Mouse (Mus musculus) gastrocnemius, postnatal 4 days (tissue): ENCODE measurements at regions not wholly inside any gene's neighbourhood (a gene's known extent, or its start where the extent isn't known, plus 50 kb on each side); places are given as distances from the start of the nearest gene placed in this dataset.
A peak's percentile ranks its signal among the peaks of the same experiment; 100 is the strongest.

Source experiments
- DNase-seq, 2 experiments: peaks; one replicate each; pipeline ENCODE4 v3.0.0; 2021 to 2022; ENCODE audit warnings: low spot score in 2 of 2, mixed read lengths in 2 of 2

DNA sequence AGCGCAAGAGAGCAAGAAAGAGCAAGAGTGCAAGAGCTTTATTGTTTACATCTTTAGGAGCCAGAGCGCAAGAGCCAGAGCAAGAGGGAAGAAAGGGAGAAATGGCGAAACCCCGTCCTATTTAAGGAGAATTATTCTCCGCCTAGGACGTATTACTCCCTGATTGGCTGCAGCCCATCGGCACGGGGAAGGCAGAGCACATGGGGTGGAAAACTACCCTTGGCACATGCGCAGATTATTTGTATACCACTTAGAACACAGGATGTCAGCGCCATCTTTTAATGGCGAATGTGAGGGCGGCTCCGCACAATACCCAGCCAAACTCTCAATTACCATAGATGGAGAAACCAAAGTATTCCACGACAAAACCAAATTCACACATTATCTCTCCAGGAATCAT, 2464.4 kb upstream of the Pcdh20 start:
- peak in 1 of 2 experiments; percentile 15 for DNase-seq

DNA sequence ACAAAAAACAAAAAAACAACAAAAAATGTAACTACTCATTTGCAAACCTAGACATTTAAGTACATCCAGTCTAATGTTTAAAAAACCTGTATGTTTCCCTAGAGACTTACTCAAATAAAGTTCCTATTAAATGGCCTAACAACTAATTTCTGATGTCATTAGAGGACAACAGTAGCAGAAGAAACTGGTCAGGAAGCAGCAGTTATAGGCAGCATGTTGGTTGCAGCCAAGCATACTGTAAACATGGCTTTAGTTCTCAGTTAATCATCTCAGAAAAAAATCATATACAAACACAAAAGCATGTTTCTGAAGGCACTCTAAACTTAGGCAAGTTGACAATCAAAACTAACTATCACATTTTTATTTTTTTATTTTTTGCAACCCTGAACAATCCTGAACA, 2434.1 kb upstream of the Pcdh20 start:
- no peak for DNase-seq

DNA sequence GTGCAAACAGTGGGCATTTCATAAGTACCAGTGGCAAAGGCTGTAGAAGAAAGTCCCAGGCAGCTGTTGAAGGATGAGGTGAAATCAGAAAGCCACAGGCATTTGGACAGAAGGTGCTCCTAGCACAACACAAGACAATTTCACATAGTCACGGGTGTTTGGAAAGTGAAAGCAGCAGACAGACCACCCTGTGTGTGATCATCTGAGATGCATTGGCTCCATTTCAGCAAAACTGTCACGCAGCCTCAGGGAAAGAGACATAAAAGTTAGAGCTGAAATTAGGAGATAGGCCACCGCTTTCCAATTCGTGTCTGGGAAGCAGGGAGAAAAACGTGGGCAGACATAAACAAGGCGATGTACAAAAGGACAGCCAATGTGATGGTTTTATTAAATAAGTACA, 2418.5 kb upstream of the Pcdh20 start:
- no peak for DNase-seq
